Mouse (Mus musculus) lung, postnatal 0 days (tissue): ENCODE measurements around the gene Stag3.

Experiments used
- CTCF ChIP-seq: IDR thresholded peaks from 2 replicates; pipeline ENCODE4 v1.5.1; 2016; ENCODE audit warnings: antibody characterized with exemption, mild to moderate bottlenecking
- EP300 ChIP-seq: IDR thresholded peaks from 2 replicates; pipeline ENCODE4 v1.6.1; 2016; ENCODE audit warnings: antibody characterized with exemption, mild to moderate bottlenecking, control low read depth

GRCm38 (mm10) chr5:138263260-138264206 is 16.5 kb upstream of the Stag3 start, which contains the start of gene BC037034:
- TF ChIP-seq CTCF: no peak
- no peak for TF ChIP-seq EP300
